Mouse (Mus musculus): ENCODE measurements around the gene Akap4.

GRCm38 (mm10) chrX:7067219-7067618 is at the start of gene Akap4:
- TF ChIP-seq POLR2A (IDR thresholded peaks at IDR 0.05; ENCODE audit: borderline replicate concordance, low read depth, low read length) (no peak), CTCF (IDR thresholded peaks at IDR 0.05; ENCODE audit: low read depth, low read length) (no peak)

All from bone marrow macrophage, adult 2 months (primary cell).